Mouse (Mus musculus): ENCODE measurements around the gene Rdh14.

Rdh14 gene

GRCm38 (mm10) chr12:10390671-10391441 is at the start of gene Rdh14:
Gene Rdh14, plus strand, starts transcription at chr12:10390772.
- DNase-seq (ENCODE audit: low spot score), result peak; percentile 89

GRCm38 (mm10) chr12:10350706-10351105 is 39.9 kb upstream of the Rdh14 start:
- no peak for DNase-seq (ENCODE audit: low spot score)

- no peak for DNase-seq (ENCODE audit: low spot score)
Measured at GRCm38 (mm10) chr12:10357756-10358155, 32.8 kb upstream of the Rdh14 start.

DNA sequence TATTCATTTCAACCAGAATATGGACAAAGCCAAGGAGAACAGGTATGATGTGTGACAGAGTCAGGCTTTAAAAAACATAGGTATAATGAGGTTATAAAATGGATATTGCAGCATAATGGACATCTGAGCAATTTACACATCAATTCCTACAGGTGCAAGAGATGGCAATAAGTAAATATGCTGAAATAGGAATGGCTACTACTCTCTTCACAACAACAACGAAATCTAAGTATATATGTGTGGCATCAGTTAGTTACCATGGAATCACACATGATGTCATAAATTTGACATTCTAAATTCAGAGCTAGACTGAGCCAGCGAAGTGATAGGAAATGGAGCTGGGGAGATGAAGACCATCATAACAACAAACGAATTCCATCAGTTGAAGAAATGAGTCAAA is 20.9 kb upstream of the Rdh14 start, which contains the start of gene Nt5c1b:
Nt5c1b (plus strand) TSS at position 301 of the 400 bp plus-strand sequence.
- DNase-seq (ENCODE audit: low spot score), result no peak

GRCm38 (mm10) chr12:10400788-10401187 is 10.2 kb downstream of the Rdh14 start:
- DNase-seq (ENCODE audit: low spot score), result no peak

DNA sequence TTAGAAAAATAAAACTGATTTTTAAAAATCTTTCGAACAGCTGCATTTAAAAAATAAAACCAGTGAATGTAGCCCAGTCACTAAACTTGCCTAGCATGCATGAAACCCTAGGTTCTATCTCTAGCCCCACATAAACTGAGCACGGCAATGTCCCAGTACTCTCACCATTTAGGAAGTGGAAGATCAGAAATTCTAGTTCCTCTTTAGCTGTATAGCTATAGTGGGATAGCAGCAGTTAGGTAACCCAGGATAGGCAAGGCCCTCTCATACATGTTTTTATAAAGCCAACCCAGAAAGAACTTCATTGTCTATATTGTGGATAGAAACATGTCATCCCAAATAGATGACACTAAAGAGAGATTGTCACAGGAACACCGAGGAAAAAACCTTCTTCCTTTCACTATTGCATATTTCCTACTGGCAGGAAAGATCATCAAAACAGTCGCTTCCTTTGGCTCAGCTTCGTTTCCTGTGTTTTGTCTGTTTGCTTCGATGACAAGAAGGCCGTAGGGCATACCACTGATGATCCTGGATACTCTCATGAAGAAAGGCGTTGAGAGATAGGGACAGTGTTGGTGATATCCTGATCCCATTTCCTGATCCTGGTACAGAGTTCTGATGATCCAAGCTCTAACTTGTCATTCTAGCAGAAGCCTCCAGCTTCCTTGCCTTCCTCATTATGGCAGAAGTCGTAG is 12.0 kb downstream of the Rdh14 start:
- DNase-seq (ENCODE audit: low spot score), result no peak

GRCm38 (mm10) chr12:10410511-10411179 is 20.1 kb downstream of the Rdh14 start:
- DNase-seq (ENCODE audit: low spot score), result no peak

- no peak for DNase-seq (ENCODE audit: low spot score)
Measured at GRCm38 (mm10) chr12:10411453-10411852, 20.9 kb downstream of the Rdh14 start.

GRCm38 (mm10) chr12:10422347-10422746 is 31.8 kb downstream of the Rdh14 start:
- DNase-seq (ENCODE audit: low spot score), result no peak

- DNase-seq (ENCODE audit: low spot score), result no peak
Measured at GRCm38 (mm10) chr12:10425982-10426863, 35.7 kb downstream of the Rdh14 start.

DNA sequence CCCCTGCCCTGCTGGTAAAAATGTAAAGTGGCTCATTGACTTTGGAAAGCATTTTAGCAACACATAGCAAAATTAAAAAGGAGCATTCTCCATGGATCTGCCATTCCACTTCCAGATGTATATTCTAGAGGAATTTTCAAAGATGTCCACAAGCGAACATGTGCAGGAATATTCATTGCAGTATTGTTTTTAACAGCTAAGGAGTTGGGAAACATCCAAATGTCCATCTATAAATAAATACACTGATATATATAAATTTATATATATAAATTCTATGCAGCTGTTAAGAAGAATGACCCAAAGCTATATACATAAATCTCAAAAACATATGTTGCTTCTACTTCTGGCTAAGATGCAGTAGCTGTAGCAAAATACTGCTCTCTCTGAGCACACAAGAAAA is 40.4 kb downstream of the Rdh14 start:
- DNase-seq (ENCODE audit: low spot score), result no peak

DNA sequence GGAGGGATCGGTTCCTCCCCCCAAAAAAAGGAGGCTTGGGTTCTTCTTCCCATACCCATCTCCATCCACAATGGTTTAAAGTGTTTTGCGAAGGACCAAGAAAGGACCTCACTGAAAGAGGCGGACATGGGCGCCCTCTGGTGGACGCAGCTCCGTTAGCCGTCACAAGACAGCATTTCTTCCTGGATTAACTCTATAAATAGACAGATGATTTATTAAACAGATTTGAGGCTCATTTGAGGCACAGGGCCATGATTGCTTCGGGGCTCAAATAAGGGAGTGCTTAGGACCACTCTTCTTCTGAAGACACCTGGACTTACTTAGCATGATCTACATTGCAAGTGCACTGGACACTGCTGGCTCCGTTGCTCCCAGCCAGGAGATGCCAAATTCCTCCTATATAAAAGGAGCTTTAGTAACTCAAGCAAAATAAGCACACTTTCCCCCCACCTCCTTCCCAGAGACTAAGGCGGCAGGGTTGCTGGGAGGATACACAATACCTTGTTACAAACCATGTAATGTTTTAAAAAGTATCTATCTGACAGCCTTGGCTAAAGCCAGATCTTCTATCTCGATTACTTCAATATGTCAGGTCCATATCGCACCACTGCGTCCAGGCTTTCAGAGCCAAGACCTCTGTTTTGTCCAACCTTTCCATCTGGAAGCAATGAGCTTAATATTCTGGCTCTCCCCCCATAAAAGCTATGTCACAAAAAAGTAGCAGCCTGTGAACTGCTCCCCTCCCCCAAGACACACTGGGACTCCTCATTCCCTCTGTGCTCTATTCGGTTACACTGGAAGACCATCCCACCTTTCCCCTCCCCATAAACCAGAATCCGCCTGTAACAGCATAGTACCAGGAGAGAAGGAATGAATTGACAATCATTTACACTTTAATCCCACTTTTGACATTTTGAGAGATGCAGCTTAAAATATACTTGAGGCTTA is 47.8 kb downstream of the Rdh14 start:
- DNase-seq (ENCODE audit: low spot score), result peak; percentile 75

DNA sequence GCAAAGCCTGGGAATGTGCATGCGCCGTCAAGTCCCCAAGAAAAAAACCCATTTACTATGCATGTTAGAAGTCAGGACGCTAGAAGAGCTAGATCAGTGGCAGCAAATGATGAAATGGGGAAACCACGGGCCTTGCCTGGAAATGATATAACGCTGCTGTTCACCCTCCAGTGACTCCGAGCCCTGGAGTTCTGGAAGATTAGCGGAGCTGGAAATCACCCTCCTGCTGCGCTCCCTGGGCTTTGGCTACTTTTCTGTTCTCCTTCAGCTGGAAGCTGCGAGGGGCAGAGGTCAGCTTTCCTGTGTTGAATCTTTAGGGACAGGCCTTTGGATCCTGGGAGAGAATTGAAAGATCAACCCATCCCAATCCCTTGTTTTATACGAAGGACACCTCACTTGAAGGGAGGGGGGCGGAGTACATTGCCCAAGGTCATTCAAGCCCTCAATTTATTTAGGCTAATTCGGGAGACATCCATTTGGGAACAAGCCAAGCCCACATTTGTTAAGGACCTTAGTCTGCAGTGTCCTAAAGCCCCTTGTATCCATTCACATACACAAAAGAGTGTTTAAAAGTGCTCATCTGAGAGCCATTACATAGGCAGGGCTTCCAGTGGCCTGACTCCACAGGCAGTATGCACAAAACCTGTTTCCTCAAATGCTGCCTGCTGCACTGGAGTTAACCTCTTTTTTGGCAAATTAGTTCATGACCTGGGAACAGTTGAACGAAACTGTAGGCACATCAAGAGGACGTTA is 49.1 kb downstream of the Rdh14 start:
- no peak for DNase-seq (ENCODE audit: low spot score)
